Mouse (Mus musculus): ENCODE data around the gene Ddx19b. TPM values are rescaled to one million over a fixed set of nuclear protein-coding genes. Genes with fewer than 3 reads are reported as not detected.

The Ddx19b gene
- polyA plus RNA-seq, 1 experiment from 2014 or later: 9.2 TPM

GRCm38 (mm10) chr8:110958135-110958534 is 73.4 kb downstream of the Ddx19b start:
- WGBS: 89% methylated on average over 5 of the region's 5 CpGs
- no peaks in the 10 kb centered on the region for H3K9me3 ChIP-seq
- no peaks in the 10 kb centered on the region for H3K27me3 ChIP-seq
- H3K4me2 ChIP-seq (replicated peaks): no peak overlapping the region
- peaks cover 10% of the 10 kb centered on the region; the same call in 1 of the 2 replicates for H3K4me1 ChIP-seq (replicated peaks)
- no peak overlapping the region for H3K27ac ChIP-seq
- H3K9ac ChIP-seq (replicated peaks): no peak overlapping the region
- H3K36me3 ChIP-seq: peaks cover 56% of the 10 kb centered on the region
- no peak overlapping the region for H3K4me3 ChIP-seq (replicated peaks)
- no peak for ATAC-seq

GRCm38 (mm10) chr8:110957471-110957870 is 74.1 kb downstream of the Ddx19b start:
- 93% methylated on average over 19 of the region's 19 CpGs for WGBS
- Histone ChIP-seq H3K27me3 (no peaks in the 10 kb centered on the region), H3K9me3 (no peaks in the 10 kb centered on the region), H3K4me3 (replicated peaks) (no peak overlapping the region), H3K36me3 (peaks cover 49% of the 10 kb centered on the region), H3K4me2 (replicated peaks) (no peak overlapping the region), H3K9ac (replicated peaks) (no peak overlapping the region), H3K4me1 (replicated peaks) (peaks cover 10% of the 10 kb centered on the region; the same call in 1 of the 2 replicates), H3K27ac (no peak overlapping the region)
- no peak for ATAC-seq

- Histone ChIP-seq H3K4me1 (replicated peaks) (peaks cover 10% of the 10 kb centered on the region; the same call in 1 of the 2 replicates), H3K27ac (0 out of 2 replicates have a peak overlapping the region, but pooled peaks have one; percentile 19), H3K27me3 (no peaks in the 10 kb centered on the region), H3K9ac (replicated peaks) (peak overlapping the region; percentile 28; the same call in 1 of the 2 replicates), H3K9me3 (no peaks in the 10 kb centered on the region), H3K4me2 (replicated peaks) (no peak overlapping the region), H3K4me3 (replicated peaks) (no peak overlapping the region), H3K36me3 (peaks cover 43% of the 10 kb centered on the region)
- 90% methylated on average over 15 of the region's 15 CpGs for WGBS
- ATAC-seq: no peak
Measured at GRCm38 (mm10) chr8:110956619-110957450, 74.7 kb downstream of the Ddx19b start.

GRCm38 (mm10) chr8:110954776-110955175 is 76.8 kb downstream of the Ddx19b start:
- H3K4me3 ChIP-seq (replicated peaks): no peak overlapping the region

More at GRCm38 (mm10) chr8:110954776-110955175, 76.8 kb downstream of the Ddx19b start:
- no peak overlapping the region for H3K4me2 ChIP-seq (replicated peaks)
- H3K27ac ChIP-seq: no peak overlapping the region
- H3K27me3 ChIP-seq: no peaks in the 10 kb centered on the region
- no peak overlapping the region for H3K9ac ChIP-seq (replicated peaks)
- peaks cover 36% of the 10 kb centered on the region for H3K36me3 ChIP-seq
- WGBS: 85% methylated on average over 8 of the region's 8 CpGs
- H3K4me1 ChIP-seq (replicated peaks): peaks cover 14% of the 10 kb centered on the region; the same call in 1 of the 2 replicates
- ATAC-seq: no peak
- H3K9me3 ChIP-seq: no peaks in the 10 kb centered on the region

Small RNAs within 50 kb of the gene (microRNA-seq; reads per million reads assigned to microRNA genes)
- gene Gm24103 (not detected), gene Mir3473d (not detected)

Other genes starting within 250 kb of the Ddx19b start
- 2.2 and 2.7 TPM in 2 replicates for gene Il34, start 225.8 kb downstream of the Ddx19b start, polyA plus RNA-seq (2015; fragmentation: Nextera tagmentation; extraction: Ambion mirVana)
- 72.6 and 76.2 TPM in 2 replicates for gene Cog4, start 185.2 kb downstream of the Ddx19b start, polyA plus RNA-seq (2015; fragmentation: Nextera tagmentation; extraction: Ambion mirVana)
- gene Sf3b3, start 185.0 kb downstream of the Ddx19b start, polyA plus RNA-seq (2015; fragmentation: Nextera tagmentation; extraction: Ambion mirVana): 133 and 134 TPM in 2 replicates
- gene Fuk, start 129.3 kb downstream of the Ddx19b start, polyA plus RNA-seq (2015; fragmentation: Nextera tagmentation; extraction: Ambion mirVana): 8.2 and 9.6 TPM in 2 replicates
- gene St3gal2, start 111.8 kb downstream of the Ddx19b start, polyA plus RNA-seq (2015; fragmentation: Nextera tagmentation; extraction: Ambion mirVana): 20.8 and 22.9 TPM in 2 replicates
- gene Ddx19a, start 34.0 kb downstream of the Ddx19b start, polyA plus RNA-seq (2015; fragmentation: Nextera tagmentation; extraction: Ambion mirVana): 13.5 and 14.4 TPM in 2 replicates
- gene Aars, start 1.4 kb upstream of the Ddx19b start, polyA plus RNA-seq (2015; fragmentation: Nextera tagmentation; extraction: Ambion mirVana): 71.9 and 73.8 TPM in 2 replicates
- not detected in 2 replicates for gene Exosc6, start 24.6 kb upstream of the Ddx19b start, polyA plus RNA-seq (2015; fragmentation: Nextera tagmentation; extraction: Ambion mirVana)
- gene Clec18a, start 60.7 kb upstream of the Ddx19b start, polyA plus RNA-seq (2015; fragmentation: Nextera tagmentation; extraction: Ambion mirVana): 0.23 and 0.30 TPM in 2 replicates
- gene Pdpr, start 62.9 kb upstream of the Ddx19b start, polyA plus RNA-seq (2015; fragmentation: Nextera tagmentation; extraction: Ambion mirVana): 10.4 and 11.0 TPM in 2 replicates
- gene Glg1, start 227.5 kb upstream of the Ddx19b start, polyA plus RNA-seq (2015; fragmentation: Nextera tagmentation; extraction: Ambion mirVana): 67.4 and 77.3 TPM in 2 replicates

Measured in midbrain, embryonic 13.5 days (tissue).